Mouse (Mus musculus) spleen, postnatal 36 days (tissue): ENCODE results near the gene Gpat2.
A peak's percentile ranks its signal among the peaks of the same experiment; 100 is the strongest.

ENCODE experiments used
- DNase-seq, 2 experiments: peaks; one replicate each; pipeline ENCODE4 v3.0.0; 2022; ENCODE audit warnings: low spot score in 2 of 2, mixed read lengths in 1 of 2

Gene Gpat2

DNA sequence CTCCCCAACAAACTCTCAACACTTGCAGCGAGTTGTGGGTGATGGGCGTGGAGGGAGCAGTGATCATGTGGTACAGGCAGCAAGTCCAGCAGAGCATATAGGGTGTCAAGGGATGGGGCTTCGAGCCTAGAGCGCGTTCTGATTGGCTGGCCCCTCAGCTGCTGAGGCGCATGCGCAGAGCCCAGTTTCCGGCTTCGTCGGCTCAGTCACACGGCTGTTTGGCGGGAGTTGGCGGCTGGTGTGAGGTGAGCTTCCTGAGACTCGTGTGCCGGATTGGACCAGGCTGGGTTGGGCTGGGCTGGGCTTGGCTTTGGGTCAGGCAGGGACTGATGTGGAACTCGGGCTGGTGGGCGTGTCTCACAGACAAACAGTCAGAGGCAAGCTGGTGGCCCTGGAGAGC is at the start of gene Gpat2:
Gene Gpat2, plus strand, starts transcription at position 223 of the 400 bp plus-strand sequence.
- no peak for DNase-seq

DNA sequence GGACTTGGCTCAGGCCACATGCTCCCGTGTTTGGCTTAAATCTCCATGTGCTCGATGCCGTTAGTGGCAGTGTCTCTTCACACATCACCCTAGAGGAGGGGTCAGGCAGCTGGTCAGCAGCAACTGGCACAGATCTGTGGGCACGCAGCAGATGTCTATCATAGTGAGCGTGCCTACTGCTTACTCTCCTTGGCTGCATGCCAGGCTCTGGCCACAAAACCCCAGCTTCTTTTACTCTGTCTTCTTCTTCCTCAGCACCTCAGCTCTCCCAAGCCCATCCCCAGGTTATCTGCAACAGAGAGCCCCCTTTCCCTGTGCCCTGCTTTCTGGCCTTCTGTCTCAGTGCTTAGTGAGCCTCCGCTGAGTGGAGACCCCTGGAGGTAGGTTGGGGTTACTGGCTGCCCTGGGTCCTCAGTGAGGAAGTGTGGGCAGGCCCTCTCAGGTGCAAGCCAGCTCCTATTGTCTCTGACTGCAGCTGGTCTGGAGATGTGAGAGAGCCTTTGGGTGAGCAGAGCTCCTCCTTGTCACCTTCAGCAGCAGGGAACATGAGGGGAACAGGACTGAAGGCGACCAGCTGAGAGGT is 49.1 kb upstream of the Gpat2 start:
- no peak for DNase-seq

DNA sequence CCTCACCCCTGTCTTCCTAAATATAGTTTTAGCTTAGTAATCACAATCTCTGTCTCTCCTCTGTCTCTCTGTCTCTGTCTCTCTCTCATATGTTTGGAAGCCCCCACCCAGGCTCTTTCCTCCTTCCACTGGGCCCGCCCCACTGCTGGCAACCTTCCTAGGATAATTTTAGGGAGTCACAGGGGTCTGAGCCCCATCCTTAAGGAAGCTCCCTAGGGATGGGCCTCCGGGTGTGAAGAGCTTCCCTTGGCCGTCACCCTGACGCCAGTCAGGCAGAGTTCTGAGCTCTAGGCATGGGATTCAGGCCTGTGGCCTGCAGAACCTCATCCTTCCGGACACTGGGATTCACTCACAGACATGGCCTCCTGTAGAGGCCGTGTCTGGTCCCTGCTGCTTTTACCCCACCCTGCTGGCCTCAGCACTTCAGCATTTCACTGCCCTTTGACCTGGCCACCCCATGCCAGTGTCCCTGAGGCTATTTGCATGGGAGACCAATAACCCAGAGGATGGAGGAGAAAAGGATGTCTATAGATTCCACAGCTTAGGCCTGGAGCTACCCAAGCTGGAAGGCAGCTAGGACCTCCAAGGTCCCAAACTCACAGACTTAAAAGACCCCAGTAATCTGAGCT is 48.5 kb upstream of the Gpat2 start:
- no peak for DNase-seq

DNA sequence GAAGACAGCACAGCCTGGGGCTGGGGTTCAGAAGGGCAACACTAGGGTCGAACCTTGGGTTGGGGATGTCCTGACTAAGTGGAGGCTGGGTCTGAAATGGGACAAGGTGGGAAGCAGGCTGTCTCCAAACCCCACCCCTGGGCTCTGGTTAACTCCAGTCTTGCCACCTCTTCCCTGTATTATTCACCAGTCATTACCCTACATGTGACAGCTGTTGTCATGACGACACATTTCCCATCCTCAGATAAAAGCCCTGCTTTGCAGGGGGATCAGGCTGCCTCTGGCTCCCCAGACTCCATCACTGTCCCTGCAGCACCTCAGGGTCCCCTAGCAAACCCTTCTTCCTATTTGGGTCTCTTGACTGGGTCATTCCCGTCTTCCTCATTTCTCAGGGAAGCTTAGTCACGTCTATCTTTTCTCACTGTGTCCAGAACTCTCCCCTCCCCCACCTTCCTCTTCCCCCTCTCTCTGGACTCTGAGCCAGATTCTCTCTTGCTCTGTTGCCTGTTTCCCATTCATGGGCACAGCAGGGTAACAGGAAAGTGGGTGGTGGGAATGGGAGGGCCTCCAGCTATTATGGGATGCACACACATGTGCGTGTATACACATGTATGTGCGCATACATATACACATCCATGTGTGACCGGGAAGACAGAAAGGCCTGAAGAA is 46.9 kb upstream of the Gpat2 start:
- DNase-seq, result no peak

DNA sequence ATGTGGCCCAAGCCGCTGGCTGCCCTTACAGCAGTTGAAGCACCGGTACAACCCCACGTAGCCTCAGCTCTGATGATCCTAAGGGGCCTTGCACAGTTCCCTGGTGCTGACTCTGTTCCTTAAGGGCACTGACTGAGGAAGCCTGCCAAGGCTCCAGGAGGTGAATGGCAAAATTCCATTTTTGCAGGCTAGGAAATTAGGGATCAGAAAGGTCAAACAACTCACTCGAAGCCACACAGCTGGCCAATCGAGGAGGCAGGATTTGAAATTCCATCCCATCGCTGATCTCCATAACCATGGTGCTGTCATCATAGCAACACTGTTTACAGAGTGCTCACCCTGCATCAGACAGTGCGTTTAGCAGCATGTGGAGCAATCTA is 46.4 kb upstream of the Gpat2 start:
- no peak for DNase-seq

DNA sequence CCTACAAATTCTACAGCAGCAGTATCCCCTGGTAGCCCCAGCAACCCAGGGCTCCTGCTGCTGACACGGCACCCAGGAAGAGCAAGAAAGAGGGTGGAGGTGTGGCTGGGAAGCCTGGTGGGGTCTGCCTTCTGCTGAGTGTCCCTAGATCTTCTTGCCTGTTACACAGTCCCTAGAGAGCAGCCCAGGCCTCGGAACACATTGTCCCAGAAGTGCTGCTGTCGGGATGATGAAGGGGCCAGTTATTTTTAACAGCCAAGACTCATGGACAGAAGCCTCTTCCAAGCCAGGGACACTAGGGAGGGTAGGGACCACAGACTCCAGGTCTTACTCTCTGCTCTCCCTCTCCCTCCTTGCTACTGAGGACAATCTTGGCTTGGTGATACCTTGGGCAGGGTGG is 45.7 kb upstream of the Gpat2 start:
- DNase-seq, result no peak

DNA sequence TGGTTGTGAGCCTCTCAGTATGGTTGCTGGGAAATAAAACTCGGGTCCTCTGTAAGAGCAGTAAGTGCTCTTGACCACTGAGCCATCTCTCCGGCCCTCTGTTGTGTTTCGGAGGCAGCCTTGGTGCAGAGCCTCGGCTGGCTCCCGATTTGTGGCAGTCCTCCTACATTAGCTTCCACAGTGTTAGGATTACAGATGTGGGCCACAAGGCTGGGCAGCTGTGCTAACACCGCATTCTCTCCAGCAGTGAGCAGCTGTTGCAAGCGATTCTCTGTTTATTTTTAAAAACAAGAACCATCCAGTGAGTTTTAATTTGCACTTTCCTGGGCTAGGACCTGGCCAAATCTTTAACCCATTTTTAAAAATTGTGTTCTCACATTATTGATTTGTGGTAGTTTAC is 41.1 kb upstream of the Gpat2 start:
- DNase-seq, result no peak

DNA sequence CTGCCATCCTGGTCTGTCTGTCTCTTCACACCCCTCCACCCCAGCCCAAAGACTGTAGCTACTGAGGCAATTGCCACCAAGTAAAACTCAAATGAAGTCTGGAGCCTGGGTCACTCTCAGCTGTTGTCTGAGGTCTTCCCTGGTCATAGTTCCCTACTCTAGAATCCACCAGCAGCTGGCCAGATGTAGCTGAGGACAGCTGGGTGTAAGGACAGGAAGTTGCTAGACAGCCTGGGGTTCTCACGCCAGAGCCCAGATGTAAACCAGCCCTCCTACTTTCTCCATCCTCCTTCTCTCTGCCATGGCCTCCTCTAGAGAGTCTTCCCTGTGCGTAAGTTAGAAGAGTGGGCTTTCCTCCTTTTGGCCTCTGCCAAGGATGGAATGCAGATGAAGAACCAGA is 37.5 kb upstream of the Gpat2 start:
- no peak for DNase-seq

DNA sequence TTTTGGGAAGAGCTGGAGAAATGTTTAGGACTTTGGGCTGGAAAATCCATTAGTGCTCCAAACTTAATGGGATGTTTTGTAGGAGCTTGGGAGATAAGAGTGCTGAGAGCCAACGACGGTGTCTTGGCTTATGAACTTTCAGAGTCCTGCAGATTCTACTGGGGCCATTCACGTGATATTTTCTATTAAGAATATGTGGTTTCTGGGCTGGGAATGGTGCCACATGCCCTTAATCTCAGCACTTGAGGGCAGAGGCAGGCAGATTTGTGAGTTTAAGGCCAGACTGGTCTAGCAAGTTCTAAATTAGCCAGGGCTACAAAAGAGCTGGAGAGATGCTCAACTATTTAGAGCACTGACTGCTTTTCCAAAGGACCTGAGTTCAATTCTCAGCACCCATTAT is 34.6 kb upstream of the Gpat2 start:
- no peak for DNase-seq

DNA sequence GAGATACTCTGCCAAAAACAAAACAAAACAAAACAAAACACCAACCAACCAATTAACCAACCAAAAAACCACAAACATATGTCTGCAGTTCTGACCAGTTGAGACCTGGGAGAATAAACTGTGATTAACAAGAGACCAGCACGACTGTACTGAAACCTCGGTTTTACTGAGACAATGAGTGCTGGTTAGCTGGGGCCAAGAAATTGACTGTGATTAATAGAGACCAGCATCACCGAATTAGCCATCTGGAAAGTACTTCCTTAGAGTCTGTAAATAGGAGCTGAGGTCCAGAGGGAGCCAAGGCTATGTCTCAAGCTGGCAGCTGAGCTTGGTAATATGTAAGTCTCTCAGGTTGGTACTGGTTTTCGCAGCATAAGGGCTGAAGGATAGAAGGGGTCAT is 34.2 kb upstream of the Gpat2 start:
- no peak for DNase-seq

DNA sequence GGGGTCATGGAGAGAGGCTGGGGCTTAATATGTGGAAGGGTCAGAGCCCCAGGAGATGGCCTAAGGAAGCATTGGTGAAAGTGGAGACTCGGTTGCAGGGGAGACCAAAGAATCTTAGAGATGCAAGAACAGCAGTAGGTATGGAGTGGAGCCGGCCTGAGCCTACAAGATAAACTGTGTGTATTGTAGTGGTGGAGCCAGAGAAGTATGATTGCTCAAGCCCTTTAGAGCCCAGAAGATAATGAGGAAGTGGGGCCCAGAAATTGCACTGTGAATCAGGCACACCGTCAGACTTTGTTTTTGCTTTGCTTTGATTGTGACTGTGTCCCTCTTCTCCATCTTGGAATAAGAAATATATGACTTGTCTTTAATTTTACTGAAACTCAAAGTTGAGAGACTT is 33.7 kb upstream of the Gpat2 start:
- DNase-seq, result no peak

DNA sequence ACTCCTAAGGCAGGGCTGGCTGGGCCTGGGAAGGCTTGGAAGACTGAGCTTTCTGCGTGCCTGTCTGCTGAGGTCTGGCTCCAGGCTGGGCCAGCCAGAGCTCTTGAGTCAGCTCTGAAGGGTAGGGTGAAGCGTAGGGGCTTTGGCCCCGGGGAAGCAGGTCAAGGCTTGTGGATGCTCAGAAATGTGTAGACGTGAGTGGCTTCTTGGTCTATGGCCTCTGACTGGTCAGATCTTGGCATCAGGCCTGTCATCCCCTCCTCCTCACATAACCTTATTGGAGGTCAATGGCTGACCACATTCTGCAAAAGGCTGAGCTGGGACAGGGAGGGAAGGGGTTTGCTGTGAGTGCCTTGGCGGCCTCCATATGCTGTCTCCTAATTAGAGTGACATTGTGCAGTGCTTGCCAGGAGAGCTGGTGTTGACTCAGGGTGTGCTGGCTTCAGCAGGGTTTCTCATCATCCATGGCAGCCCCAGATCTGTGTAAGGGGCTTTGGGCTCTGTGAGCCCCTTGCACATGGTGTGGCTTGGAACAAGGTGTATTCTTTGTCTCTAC is 30.3 kb upstream of the Gpat2 start:
- peak; percentile 7 to 8 for DNase-seq

DNA sequence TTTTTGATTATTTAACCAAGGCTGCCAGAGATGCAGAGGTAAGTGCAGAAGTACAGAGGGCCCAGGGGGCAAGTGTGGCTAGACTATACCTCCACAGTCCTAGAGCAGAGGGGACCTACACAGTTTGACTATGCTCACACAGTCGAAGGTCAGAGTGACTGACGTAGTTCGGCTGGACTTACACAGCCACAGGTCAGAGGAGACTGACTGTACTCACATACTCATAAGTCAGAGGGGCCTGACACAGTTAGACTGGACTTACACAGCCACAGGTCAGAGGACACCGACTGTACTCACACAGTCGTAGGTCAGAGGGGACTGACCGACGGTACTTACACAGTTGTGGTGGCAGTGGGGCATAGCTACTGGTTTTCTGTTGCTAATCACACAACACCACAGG is 26.3 kb upstream of the Gpat2 start:
- no peak for DNase-seq

DNA sequence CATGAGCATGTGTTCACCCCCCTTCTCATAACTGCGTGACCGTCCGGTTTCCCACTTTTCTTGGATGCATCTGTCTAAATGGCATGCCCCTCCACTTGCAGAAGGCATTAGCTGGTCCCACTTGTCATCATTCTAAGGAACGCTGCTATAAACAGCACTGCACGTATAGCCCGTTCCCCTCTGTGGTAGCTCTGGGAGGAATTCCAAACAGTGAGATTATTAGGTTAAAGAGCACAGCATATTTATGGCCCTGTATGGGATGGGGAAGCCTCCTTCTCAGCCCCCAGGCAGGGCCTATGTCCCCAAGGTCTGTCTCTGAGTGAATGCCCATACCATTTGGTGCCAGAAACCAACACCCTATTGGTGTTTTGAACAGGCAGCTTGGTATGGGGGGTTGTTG is 13.9 kb upstream of the Gpat2 start:
- no peak for DNase-seq

DNA sequence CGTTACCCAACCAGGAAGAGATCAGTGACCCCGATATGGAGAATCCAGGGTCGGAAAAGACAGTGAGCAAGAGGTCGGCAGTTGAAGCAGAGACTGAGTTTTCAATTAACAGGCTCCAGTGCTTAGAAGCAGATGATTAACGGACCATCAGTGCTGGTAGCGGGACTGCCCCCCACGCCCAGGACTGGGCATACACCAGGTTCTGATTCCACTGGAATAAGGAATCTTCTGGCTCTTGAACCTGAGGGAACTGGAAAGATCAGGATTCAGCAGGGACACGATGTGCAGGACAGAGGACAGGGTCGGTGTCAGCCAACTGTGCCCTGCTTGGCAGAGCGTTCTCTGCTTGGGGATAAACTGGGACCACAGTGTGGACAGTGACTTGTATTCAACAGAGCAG is 9.2 kb upstream of the Gpat2 start:
- DNase-seq, result no peak

DNA sequence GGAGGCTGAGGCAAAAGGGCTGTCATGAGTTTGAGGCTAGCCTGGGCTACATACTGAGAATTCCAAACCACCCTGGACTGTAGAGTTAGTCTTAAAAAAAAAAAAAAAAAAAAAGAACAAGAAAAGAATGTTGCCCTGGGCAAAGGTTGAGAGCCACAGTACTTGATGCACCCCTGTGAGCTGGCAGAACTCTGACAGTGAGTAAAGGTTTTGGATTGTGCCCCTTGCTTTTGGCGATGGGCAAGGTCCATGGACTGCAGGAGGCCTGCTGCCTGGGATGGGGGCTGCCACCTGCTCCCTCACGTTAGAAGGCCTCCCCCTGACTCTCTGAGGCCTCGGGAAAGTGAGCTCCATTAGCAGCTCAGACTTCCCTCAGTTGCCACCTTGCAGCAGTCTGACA is 8.3 kb upstream of the Gpat2 start:
- DNase-seq, result no peak

DNA sequence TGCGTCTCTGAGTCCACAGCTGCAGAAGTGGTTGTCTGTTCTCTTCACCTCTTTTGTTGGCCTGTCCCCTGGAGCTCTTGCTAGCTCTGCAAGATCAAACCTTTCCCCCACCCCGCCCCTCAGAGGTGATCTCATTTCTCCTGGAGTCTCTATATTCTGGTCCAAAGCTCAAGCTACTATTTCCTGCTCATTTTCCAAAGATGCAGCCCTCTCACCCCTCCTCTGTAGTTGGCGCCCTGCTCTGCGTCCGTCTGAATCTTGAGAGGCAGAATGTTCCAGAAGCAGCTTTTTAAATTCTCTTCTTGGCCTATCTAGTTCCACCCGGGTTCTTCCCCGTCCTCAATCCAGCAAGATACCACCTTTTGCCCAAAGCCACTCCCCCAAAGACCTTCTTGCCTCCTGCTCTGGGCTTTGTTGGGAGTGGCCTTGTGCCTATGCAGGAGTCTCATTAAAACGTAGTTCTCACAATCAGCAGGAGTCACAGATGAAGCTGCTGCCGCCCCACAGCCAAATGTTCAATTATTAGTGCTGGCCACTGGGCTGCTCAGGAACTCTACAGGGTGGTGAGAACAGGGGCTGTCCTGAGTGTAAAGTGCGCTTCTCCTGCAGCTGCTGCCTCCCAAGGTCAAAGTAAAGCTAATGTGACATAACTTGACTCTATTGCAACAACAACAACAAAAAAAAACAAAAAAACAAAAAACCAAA is 6.6 kb upstream of the Gpat2 start:
- no peak for DNase-seq

DNA sequence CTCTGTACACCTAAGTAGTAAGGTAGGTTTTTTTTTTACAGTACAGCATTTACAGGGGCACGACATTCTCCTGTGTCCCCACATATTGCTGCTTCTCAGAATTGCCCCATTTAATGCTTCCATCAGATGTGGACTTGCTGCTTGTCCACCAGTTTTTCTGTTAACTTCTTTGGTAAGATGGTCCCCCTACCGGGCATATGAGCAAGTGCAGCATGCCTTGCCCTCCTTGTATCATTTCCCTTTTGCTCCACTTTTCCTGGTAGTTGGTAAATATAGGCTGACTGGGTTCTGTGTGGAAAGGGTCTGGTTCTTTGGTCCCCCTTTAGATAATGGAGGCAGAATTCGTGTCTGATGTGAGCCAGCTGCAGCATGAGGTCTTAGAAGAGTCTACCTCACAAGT is 5.2 kb downstream of the Gpat2 start:
- DNase-seq, result peak in 1 of 2 experiments; percentile 14

DNA sequence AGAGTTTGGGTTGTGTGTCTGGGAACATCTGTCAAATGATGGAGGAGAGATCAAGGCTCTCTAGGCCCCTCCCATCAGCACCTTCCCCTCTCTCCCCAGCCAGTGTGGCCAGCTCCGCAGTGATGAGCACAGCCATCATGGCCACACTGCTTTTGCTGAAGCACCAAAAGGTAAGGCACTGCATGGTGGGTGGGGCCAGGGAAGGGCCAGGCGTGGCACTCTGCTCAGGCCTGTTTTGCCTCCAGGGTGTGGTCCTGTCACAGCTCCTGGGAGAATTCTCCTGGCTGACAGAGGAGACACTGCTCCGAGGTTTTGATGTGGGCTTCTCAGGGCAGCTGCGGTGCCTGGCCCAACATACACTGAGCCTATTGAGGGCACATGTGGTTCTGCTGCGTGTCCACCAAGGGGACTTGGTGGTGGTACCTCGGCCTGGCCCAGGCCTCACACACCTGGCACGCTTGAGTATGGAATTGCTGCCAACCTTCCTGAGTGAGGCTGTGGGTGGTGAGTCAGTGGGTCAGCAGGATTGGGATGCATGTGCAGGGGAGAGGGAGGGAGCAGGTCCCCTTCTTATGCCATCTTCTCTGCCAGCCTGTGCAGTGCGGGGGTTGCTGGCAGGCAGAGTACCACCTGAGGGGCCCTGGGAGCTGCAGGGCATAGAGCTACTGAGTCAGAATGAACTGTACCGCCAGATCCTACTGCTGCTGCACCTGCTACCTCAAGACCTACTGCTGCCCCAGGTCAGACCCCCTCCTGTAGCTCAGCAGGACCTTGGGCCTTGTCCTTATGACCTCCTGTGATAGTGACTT is 8.7 kb downstream of the Gpat2 start:
- no peak for DNase-seq

DNA sequence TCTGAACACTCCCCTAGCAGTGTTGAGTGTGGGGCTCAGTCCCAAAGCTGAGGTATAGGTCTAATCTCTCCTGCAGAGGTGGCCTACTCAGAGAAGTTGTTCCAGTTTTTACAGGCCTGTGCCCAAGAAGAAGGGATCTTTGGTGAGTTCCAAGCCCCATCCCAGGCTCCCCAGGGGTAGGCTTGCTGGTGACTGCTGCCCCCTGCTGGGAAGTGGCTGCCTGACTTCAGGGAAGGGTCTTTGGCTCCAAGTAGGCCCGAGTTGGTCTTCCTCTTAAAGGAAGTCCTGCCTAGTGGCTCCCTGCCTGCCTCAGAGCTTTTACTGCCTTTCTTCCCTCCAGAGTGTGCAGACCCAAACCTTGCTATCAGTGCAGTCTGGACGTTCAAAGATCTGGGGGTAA is 10.1 kb downstream of the Gpat2 start:
- no peak for DNase-seq

DNA sequence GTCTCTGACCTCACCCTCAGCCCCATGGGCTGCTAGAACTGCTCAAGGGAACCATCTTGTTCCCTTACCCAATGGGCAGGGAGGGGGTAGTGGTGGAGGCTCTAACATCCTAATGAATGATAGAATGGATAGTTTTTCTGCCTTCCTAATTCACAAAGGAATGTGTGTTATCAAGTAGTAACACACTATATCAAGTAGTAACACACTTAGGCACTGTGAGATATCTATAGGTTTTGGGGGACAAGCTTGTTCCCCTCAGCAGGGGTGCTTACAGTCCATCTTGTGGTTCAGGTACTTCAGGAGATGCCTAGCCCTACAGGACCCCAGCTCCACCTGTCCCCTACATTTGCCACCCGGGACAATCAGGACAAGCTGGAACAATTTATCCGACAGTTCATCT is 10.6 kb downstream of the Gpat2 start:
- DNase-seq, result no peak

DNA sequence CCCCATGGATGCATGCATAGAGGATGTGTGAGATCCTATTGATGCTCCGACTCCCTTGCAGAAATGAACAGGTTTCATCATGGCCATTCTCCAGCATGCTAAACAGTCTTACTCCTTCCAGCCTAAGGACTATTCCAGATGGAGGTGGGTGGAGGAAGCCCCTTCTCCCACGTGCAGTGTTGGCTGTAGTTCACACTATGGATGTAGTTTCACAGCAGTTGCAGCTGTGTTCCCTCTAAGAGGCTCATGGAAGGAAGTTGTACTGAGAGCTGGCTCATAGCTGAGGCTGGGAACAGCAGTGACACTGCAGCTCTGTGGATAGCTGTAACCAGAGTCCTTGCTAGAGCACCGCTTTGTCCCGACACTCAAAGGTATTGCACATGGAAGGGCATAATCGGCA is 12.7 kb downstream of the Gpat2 start:
- no peak for DNase-seq
